Mouse (Mus musculus): Measurements from ENCODE around the gene Slc9a3r2.

DNA sequence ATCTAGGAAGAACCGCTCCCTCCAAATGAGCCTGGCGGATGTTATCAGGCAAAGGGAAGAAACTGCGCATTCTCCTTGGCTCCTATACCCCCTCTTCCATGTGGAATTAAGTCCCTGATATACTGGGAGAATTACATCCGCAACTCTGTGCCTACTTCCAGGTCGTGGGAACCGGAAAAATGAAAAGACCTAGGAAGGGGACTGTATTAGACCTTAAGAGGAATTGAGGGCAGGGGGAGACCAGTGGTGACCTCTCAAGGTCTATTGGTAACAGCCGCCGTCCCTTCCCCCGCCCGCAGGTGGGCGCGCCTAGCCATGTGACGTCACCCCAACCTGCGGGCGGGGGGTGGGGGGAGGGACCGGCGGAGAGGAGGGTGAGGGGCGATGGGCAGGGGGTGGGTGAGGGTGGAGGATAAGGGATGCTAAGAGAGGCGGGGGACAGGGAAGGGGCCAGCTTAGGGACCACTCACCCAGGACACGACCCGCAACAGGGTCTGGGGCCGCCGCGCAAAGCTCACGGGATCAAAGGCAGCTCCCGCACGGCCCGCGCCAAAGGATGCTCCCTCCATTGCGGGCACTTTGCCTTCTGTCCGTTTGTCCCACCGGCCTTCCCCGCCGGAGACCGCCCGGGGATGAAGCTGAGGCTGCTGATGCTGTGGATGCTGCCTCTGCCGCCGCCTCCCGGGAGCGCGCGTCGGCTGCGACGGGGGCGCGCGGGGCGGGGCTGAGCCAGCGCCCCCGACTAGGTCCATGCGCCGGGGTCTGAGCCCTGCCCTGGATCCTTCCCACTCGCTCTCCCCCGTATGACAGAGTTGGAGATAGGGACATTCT is 39.3 kb upstream of the Slc9a3r2 start, which contains the start of gene Syngr3:
- TF ChIP-seq CTCF (IDR thresholded peaks at IDR 0.05) (no peak), EP300 (IDR thresholded peaks at IDR 0.05) (no peak)
